Mouse (Mus musculus) limb, embryonic 10.5 days (tissue): ENCODE measurements around the gene Ly86. TPM values are rescaled to one million over a fixed set of nuclear protein-coding genes. Genes with fewer than 3 reads are reported as not detected.
A peak's percentile ranks its signal among the peaks of the same experiment; 100 is the strongest.

Experiments used
- DNase-seq: peaks from one replicate; pipeline ENCODE4 v3.0.0-alpha.2; 2017; ENCODE audit warnings: low spot score
- H3K27ac ChIP-seq: fragments of 300-500 bp; sonication (generic); 2 replicates; pipeline ENCODE4 v1.5.1; 2016; ENCODE audit warnings: mild to moderate bottlenecking
- H3K27me3 ChIP-seq: fragments of 300-500 bp; sonication (generic); 2 replicates; pipeline ENCODE4 v1.6.1; 2016; ENCODE audit warnings: low read depth, mild to moderate bottlenecking; ENCODE audit not compliant: poor library complexity, severe bottlenecking
- H3K36me3 ChIP-seq: fragments of 300-500 bp; sonication (generic); 2 replicates; pipeline ENCODE4 v1.6.1; 2016; ENCODE audit warnings: mild to moderate bottlenecking, moderate library complexity
- H3K4me1 ChIP-seq: fragments of 300-500 bp; sonication (generic); 2 replicates; pipeline ENCODE4 v1.6.1; 2016
- H3K4me3 ChIP-seq: fragments of 300-500 bp; sonication (generic); 2 replicates; pipeline ENCODE4 v1.5.1; 2016; ENCODE audit warnings: mild to moderate bottlenecking, moderate library complexity
- H3K9me3 ChIP-seq: fragments of 300-500 bp; sonication (generic); replicated peaks from 2 replicates; pipeline ENCODE4 v1.6.1; 2016; ENCODE audit warnings: mild to moderate bottlenecking
- WGBS: fragments of 180-500 bp; shearing (Covaris S2); methylation state at CpG from one replicate; pipeline ENCODE4 v1.1.7; 2016; 5-methylcytosine and 5-hydroxymethylcytosine counted together
- polyA plus RNA-seq: library from polyadenylated mRNA; unstranded; fragments of >200 nt; fragmentation: Nextera tagmentation; extraction: Ambion mirVana; gene quantifications from 2 replicates; pipeline ENCODE4 v1.2.1, GENCODE M21; 2016

The Ly86 gene
- polyA plus RNA-seq, 1 experiment from 2014 or later: 1.9 TPM

DNA sequence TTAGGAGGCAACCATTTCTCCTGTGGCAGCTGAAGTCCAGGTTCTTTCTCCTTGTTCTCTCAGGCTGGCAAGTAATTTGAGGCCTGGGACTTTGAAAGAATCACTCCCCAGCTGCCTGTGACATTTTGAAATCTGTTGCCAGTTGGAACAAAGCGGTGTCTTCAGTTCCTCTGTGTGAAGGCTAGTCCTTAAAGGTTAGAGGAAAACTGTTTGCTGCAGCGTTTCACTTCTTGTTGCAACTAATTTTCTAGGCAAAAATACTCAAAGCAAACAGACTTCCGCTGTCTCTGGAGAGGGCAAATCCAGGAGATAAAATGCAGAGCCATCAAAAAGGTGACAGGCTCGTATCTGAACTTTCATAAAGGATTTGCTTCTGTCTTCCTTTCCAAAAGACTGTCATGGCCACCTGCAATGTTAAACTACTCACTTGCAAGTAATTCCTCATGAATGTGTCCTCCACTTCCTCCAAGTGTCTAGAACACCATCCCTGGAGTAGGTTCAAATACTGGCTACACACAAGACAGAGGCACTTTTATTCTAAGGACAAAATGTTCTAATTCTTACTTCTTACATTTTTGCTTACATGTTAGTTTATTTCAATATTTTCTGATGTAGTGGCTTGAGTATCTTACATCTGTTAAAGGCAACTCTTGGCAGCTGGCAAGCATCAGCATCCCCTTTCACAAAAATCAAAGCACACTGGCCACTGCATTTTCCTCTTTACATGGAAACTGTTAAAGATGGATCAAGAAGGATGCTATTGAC, 12.0 kb upstream of the Ly86 start:
- 87% methylated on average over 4 of the region's 4 CpGs for WGBS
- no peak overlapping the region for H3K4me3 ChIP-seq
- no peaks in the 10 kb centered on the region for H3K4me1 ChIP-seq
- no peaks in the 10 kb centered on the region for H3K36me3 ChIP-seq
- H3K27me3 ChIP-seq: no peaks in the 10 kb centered on the region
- no peak overlapping the region for H3K27ac ChIP-seq
- no peak for DNase-seq
- H3K9me3 ChIP-seq: no peaks in the 10 kb centered on the region

DNA sequence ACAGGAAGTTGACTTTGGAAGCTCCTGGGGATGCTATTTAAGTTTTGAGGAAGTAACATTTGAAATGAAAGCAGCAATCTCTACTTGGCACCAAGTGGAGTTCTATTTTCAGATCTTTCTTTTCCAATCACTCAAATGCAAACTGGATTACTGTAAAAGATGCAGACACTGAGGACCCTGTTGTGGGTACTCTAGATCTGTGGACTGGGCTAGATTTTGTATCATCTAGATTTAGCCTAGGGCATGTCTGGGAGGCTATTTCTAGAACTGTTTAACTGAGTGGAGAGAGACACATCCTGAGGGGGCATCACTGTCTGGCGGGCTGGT, 11.5 kb upstream of the Ly86 start:
- Histone ChIP-seq H3K36me3 (no peaks in the 10 kb centered on the region), H3K9me3 (no peaks in the 10 kb centered on the region), H3K27me3 (no peaks in the 10 kb centered on the region), H3K27ac (no peak overlapping the region), H3K4me3 (no peak overlapping the region), H3K4me1 (no peaks in the 10 kb centered on the region)
- 88% methylated on average over 1 of the region's 1 CpGs for WGBS
- no peak for DNase-seq

DNA sequence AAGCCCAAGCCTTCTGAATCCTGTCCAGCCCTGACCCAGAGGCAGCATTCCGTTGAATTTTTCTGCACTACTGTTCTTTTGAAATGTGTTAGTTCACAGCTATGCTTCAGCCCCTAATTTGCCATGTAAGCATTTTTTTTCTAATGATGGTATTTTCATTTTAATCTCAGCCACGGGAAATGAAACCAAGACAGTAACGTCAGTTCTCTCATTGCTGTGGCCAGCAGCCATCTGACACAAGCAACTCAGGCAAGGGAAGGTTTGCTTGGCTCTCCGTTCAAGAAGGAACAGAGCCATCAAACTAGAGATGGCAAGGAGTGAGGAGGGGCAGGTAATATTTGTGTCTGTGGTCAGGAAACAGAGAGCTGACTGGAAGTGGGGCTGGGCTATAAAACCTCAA, 7.7 kb upstream of the Ly86 start:
- Histone ChIP-seq H3K9me3 (no peaks in the 10 kb centered on the region), H3K27ac (no peak overlapping the region), H3K27me3 (no peaks in the 10 kb centered on the region), H3K4me1 (no peaks in the 10 kb centered on the region), H3K36me3 (no peaks in the 10 kb centered on the region), H3K4me3 (no peak overlapping the region)
- 87% methylated on average over 4 of the region's 4 CpGs for WGBS
- no peak for DNase-seq

DNA sequence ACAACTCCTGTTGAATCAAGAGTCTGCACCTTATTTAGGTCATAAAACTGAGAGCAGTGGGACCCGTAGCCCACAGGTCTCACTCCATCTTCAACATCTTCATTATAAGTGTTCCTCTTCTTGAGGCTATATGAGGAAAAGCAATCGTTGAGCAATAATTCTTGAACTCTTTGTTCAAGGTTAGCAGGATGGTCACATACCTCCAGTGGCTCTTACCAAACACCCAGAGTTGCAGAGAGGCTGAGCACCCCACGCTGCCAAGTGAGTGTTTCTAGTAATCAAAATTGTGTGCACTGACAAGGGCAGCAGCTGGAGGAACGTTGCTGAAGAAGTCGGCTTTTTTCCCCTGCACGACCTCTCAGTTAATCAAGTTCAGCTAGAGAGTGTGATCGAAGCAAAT, 7.1 kb upstream of the Ly86 start:
- Histone ChIP-seq H3K4me1 (no peaks in the 10 kb centered on the region), H3K4me3 (no peak overlapping the region), H3K27me3 (no peaks in the 10 kb centered on the region), H3K27ac (no peak overlapping the region), H3K36me3 (no peaks in the 10 kb centered on the region), H3K9me3 (no peaks in the 10 kb centered on the region)
- DNase-seq: no peak
- WGBS: 85% methylated on average over 7 of the region's 7 CpGs

DNA sequence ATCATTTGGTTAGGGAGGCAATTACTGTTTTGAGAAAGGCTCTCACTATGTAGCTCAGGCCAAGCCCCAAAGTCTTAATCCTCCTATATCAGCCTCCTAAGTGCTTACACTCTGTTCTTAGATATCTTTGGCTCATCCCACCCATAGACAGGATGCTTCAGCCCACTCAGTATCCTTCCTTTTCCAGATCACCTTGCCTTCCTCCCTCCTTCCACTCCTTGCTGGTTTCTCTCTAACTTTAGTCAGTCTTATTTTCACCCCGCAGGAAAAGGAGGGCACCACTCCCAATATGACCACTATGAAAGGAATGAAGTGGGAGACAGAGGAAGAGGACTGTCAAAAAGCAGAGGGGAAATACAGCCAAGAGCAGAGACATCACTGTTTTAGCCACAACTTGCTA, 2.2 kb upstream of the Ly86 start:
- DNase-seq: no peak
- Histone ChIP-seq H3K27me3 (no peaks in the 10 kb centered on the region), H3K9me3 (no peaks in the 10 kb centered on the region), H3K4me1 (peaks cover 15% of the 10 kb centered on the region), H3K4me3 (no peak overlapping the region), H3K36me3 (no peaks in the 10 kb centered on the region), H3K27ac (no peak overlapping the region)
- WGBS: 93% methylated on average over 1 of the region's 1 CpGs

DNA sequence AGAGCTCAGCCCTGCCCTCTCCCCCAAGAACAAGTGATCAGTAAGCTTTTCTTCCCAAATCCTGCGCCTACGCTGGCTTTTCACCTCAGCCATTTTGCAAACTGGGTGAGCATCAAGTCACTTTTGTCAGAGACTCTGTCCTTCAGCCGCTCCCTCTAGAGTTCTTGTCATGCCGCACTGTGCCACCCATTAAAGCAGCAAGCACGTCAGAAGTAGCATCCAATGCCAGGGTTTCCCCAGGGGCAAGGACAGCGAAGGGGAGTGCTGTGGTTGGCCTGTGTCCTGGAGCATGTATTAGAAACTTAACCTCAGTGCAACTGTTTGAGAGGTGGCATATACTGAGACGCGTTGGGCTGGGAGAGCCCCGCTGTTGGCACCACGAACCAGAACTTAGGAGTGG, 815 bp downstream of the Ly86 start:
- Histone ChIP-seq H3K4me1 (peaks cover 15% of the 10 kb centered on the region), H3K36me3 (no peaks in the 10 kb centered on the region), H3K27me3 (no peaks in the 10 kb centered on the region), H3K27ac (peak overlapping the region; percentile 76; the same call in 1 of the 2 replicates), H3K4me3 (no peak overlapping the region), H3K9me3 (no peaks in the 10 kb centered on the region)
- whole genome bisulfite sequencing: 93% methylated on average over 10 of the region's 10 CpGs
- no peak for DNase-seq

DNA sequence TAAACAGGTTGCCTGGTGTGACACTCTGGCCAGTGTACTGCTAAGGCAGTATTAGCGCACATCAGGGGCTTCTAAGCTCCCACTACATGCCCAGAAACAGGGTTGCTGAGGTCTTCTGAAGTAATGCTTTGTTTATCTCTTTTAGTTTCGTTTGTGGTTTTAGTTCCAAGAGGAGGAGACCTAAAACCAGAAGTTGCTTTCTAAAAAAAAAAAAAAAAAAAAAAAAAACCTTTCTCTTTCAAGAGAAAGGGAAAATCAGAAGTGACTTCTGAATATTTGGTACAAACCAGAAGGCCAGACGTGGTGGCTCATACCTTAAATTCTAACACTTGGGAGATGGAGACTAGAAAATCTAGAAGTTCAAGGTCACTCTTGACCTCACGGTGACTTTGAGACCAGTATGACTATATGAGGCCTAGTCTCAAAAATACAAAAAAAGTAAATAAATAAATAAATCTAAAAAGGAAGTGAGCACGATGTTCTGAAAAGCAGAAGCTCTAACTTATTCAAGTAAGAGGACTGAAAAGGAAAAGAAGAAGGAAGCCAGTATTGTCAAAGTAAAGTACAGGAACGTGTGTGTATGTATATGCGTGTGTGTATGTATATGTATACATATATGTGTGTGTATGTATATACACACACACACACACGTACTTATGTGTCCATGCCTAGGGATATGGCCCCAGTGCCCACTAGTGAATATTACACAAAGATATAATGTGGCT, 3.0 kb downstream of the Ly86 start:
- H3K4me1 ChIP-seq: peaks cover 15% of the 10 kb centered on the region
- H3K9me3 ChIP-seq: no peaks in the 10 kb centered on the region
- no peak overlapping the region for H3K4me3 ChIP-seq
- no peaks in the 10 kb centered on the region for H3K36me3 ChIP-seq
- H3K27me3 ChIP-seq: no peaks in the 10 kb centered on the region
- 86% methylated on average over 8 of the region's 8 CpGs for WGBS
- H3K27ac ChIP-seq: no peak overlapping the region
- DNase-seq: no peak

DNA sequence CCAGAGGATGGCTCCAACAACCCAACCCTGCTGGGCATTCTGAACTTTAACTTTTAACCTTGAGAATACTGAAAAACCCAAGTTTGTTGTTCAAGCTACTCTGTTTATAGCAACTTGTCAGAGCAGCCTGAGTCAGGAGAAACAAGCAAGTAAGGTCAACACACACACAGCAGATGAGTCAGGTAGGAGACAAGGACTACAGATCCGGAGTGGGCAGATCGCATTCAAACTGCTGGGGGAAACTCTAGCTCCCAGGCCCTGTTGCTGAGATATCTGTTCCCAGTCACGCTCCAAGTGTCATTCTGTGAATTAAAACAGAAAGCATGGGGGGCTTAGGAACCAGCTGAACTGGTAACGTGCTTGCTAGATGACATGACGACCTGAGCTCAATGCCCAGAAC, 4.0 kb downstream of the Ly86 start:
- Histone ChIP-seq H3K27ac (no peak overlapping the region), H3K9me3 (no peaks in the 10 kb centered on the region), H3K4me1 (peaks cover 17% of the 10 kb centered on the region), H3K27me3 (no peaks in the 10 kb centered on the region), H3K36me3 (no peaks in the 10 kb centered on the region), H3K4me3 (no peak overlapping the region)
- 88% methylated on average over 5 of the region's 5 CpGs for WGBS
- DNase-seq: no peak

DNA sequence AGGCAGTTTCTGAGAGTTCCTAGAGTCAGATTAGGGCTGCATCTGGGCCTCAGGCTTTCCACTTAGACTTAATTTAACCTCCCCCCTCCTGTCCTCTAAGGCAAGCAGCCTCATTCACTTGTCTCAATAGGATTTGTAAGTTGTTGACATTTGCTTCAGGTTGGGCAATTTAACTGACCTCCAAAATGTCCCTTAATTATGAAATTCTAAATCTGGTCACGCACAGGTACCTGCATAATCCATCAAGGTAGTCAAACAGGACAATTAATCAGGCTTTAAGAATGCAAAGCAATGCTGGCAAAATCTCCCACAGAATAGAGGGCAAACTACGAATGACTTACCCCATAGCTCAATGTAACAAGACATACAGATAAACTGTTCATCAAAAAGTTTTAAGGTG, 8.0 kb downstream of the Ly86 start:
- Histone ChIP-seq H3K9me3 (no peaks in the 10 kb centered on the region), H3K4me3 (no peak overlapping the region), H3K36me3 (no peaks in the 10 kb centered on the region), H3K4me1 (peaks cover 3% of the 10 kb centered on the region; the same call in 1 of the 2 replicates), H3K27ac (no peak overlapping the region), H3K27me3 (no peaks in the 10 kb centered on the region)
- WGBS: 76% methylated on average over 2 of the region's 2 CpGs
- no peak for DNase-seq

DNA sequence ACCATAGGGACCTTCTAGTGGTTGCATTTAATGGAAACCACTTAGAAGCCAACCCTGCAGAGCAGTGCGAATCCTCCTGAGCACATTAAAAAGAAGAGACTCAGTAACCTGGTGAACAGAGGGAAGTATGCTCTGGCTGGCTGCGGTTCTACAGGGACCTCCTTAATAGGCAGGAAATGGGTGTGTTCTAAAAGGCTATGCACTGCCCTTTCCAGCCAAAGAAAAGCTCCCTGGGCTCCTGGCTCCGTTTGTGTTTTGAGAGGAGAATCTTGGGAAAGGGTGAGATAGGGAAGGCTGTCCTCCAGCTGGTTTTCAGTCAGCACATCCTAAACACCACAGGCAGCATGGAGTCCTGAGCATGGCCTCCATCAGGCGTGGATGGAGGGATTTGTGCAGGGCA, 8.9 kb downstream of the Ly86 start:
- no peaks in the 10 kb centered on the region for H3K9me3 ChIP-seq
- DNase-seq: no peak
- 68% methylated on average over 4 of the region's 4 CpGs for WGBS
- H3K27me3 ChIP-seq: no peaks in the 10 kb centered on the region
- H3K27ac ChIP-seq: no peak overlapping the region
- H3K4me3 ChIP-seq: no peak overlapping the region
- peaks cover 3% of the 10 kb centered on the region; the same call in 1 of the 2 replicates for H3K4me1 ChIP-seq
- H3K36me3 ChIP-seq: no peaks in the 10 kb centered on the region

DNA sequence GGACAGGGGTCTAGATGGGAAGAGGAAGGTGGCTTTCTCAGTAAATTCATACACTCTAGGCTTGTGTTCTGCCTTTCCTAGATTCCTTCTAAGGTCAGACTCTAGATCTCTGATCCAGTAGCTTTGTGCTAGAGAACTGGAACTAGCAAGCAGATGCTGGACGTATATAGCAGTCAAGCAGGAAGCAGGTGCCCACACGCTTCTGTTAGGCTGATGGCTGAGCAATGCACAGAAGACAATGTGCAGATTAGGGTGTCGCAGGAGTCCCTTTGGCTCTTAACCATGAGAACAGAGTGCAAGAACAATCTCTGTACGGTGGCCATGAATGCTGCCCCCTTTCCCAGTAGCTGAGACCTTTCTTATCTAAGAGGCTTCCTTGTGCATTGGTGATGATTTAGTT, 9.4 kb downstream of the Ly86 start:
- DNase-seq: no peak
- WGBS: 86% methylated on average over 4 of the region's 4 CpGs
- H3K36me3 ChIP-seq: no peaks in the 10 kb centered on the region

DNA sequence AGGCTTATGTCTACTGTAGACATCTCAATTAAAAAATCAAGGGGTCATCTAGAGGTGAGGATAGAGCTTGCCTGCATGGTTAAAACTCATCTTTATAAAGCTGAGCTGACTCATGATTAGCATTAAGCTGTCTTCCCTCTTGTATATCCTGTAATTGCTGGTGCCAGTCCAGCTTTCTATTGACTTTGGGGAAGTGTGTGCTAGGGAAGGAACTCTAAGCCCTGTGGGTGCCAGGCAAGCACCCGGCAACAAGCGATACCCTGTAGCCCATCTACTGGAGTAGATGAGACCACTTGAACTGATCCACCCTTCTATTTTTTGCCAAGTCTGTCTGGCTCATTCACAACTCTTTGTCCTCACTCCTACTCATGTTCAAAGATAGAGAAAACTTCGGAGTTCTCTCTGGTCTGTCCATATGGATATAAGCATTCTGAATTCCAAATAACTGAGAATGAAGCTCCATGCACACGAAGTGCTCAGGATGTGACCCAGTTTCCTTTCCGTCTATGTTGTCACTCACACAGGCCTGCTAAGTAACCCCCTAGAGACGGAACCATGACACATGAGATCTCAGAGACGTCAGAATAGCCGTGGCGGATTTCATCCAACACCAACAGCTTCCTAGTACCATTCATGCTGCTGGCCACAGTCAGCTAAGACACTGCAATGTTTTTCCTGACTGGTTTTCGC, 10.8 kb downstream of the Ly86 start:
- WGBS: 91% methylated on average over 10 of the region's 10 CpGs
- Histone ChIP-seq H3K27ac (no peak overlapping the region), H3K4me1 (peaks cover 3% of the 10 kb centered on the region; the same call in 1 of the 2 replicates), H3K4me3 (no peak overlapping the region), H3K27me3 (no peaks in the 10 kb centered on the region), H3K9me3 (no peaks in the 10 kb centered on the region), H3K36me3 (no peaks in the 10 kb centered on the region)
- DNase-seq: no peak

More for the DNA sequence above, 9.4 kb downstream of the Ly86 start:
- Histone ChIP-seq H3K27me3 (no peaks in the 10 kb centered on the region), H3K27ac (no peak overlapping the region), H3K4me1 (peaks cover 3% of the 10 kb centered on the region; the same call in 1 of the 2 replicates), H3K9me3 (no peaks in the 10 kb centered on the region), H3K4me3 (no peak overlapping the region)

DNA sequence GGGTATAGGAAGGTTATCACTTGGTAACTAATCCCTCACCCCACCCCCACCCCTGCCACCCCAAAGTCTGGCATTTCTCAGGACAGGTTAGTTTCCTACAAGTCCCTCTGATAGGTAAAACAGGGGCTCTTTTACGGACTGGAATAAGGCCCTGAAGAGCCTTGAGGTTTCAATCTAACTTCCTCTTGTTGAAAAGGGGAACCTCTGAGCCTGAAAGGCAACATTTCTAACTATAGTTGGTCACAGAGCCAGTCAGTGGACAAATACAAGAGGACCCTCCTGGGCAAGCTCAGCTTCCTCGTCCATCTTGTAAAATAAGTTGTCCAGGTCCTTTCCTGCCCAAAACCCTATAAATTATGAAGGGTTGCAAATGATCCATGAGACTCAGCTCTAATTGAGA, 11.5 kb downstream of the Ly86 start:
- WGBS: 88% methylated on average over 2 of the region's 2 CpGs
- DNase-seq: no peak
- Histone ChIP-seq H3K36me3 (no peaks in the 10 kb centered on the region), H3K27ac (no peak overlapping the region), H3K4me1 (peaks cover 3% of the 10 kb centered on the region; the same call in 1 of the 2 replicates), H3K4me3 (no peak overlapping the region), H3K9me3 (no peaks in the 10 kb centered on the region), H3K27me3 (no peaks in the 10 kb centered on the region)
